Mouse (Mus musculus) forebrain, embryonic 15.5 days (tissue): Measurements from ENCODE around the gene Ezr. TPM values are rescaled to one million over a fixed set of nuclear protein-coding genes. Genes with fewer than 3 reads are reported as not detected.
A peak's percentile ranks its signal among the peaks of the same experiment; 100 is the strongest.

Experiments
- ATAC-seq: fragments of 200-750 bp; cut with Nextera tagmentation; replicated peaks from 2 replicates; pipeline ENCODE4 v1.8.0; 2017; ENCODE audit warnings: mild to moderate bottlenecking, moderate TSS enrichment, moderate library complexity
- H3K27ac ChIP-seq: fragments of 300-500 bp; sonication (generic); replicated peaks from 2 replicates; pipeline ENCODE4 v1.5.1; 2015; ENCODE audit warnings: mild to moderate bottlenecking, inconsistent platforms
- H3K27me3 ChIP-seq: fragments of 300-500 bp; sonication (generic); 2 replicates; pipeline ENCODE4 v1.6.1; 2015; ENCODE audit warnings: inconsistent platforms
- H3K36me3 ChIP-seq: fragments of 300-500 bp; sonication (generic); 2 replicates; pipeline ENCODE4 v1.6.1; 2015; ENCODE audit warnings: mild to moderate bottlenecking, inconsistent platforms
- H3K4me1 ChIP-seq: fragments of 300-500 bp; sonication (generic); 2 replicates; pipeline ENCODE4 v1.6.1; 2015; ENCODE audit warnings: inconsistent platforms
- H3K4me2 ChIP-seq: fragments of 300-500 bp; sonication (generic); replicated peaks from 2 replicates; pipeline ENCODE4 v1.6.1; 2015; ENCODE audit warnings: mild to moderate bottlenecking, inconsistent platforms
- H3K4me3 ChIP-seq: fragments of 300-500 bp; sonication (generic); 2 replicates; pipeline ENCODE4 v1.5.1; 2015; ENCODE audit warnings: mild to moderate bottlenecking, inconsistent platforms
- H3K9ac ChIP-seq: fragments of 300-500 bp; sonication (generic); replicated peaks from 2 replicates; pipeline ENCODE4 v1.6.1; 2015; ENCODE audit warnings: mild to moderate bottlenecking, inconsistent platforms
- H3K9me3 ChIP-seq: fragments of 300-500 bp; sonication (generic); 2 replicates; pipeline ENCODE4 v1.6.1; 2016; ENCODE audit warnings: inconsistent platforms
- WGBS: fragments of 180-500 bp; shearing (Covaris S2); methylation state at CpG from one replicate; pipeline ENCODE4 v1.1.7; 2015; ENCODE audit warnings: mixed read lengths; 5-methylcytosine and 5-hydroxymethylcytosine counted together
- polyA plus RNA-seq: library from polyadenylated mRNA; unstranded; fragments of >200 nt; fragmentation: Nextera tagmentation; extraction: Ambion mirVana; gene quantifications from 2 replicates; pipeline ENCODE4 v1.2.1, GENCODE M21; 2015

The Ezr gene
- polyA plus RNA-seq, 1 experiment from 2014 or later, result 125 TPM

- Histone ChIP-seq H3K27ac (no peak overlapping the region), H3K4me1 (peaks cover 18% of the 10 kb centered on the region), H3K4me2 (no peak overlapping the region), H3K27me3 (no peaks in the 10 kb centered on the region), H3K9ac (no peak overlapping the region), H3K36me3 (no peaks in the 10 kb centered on the region), H3K4me3 (no peak overlapping the region), H3K9me3 (no peaks in the 10 kb centered on the region)
- no peak for ATAC-seq
- WGBS, result 44% methylated on average over 8 of the region's 8 CpGs
Observed at GRCm38 (mm10) chr17:6808521-6809165, 26.1 kb upstream of the Ezr start.

- Histone ChIP-seq H3K9ac (no peak overlapping the region), H3K27me3 (no peaks in the 10 kb centered on the region), H3K4me1 (peaks cover 17% of the 10 kb centered on the region), H3K4me3 (no peak overlapping the region), H3K4me2 (no peak overlapping the region), H3K27ac (no peak overlapping the region), H3K36me3 (no peaks in the 10 kb centered on the region), H3K9me3 (no peaks in the 10 kb centered on the region)
- no peak for ATAC-seq
- 88% methylated on average over 16 of the region's 16 CpGs for WGBS
Observed at GRCm38 (mm10) chr17:6807827-6808520, 25.4 kb upstream of the Ezr start.

- Histone ChIP-seq H3K4me2 (no peak overlapping the region), H3K9me3 (no peaks in the 10 kb centered on the region), H3K27ac (no peak overlapping the region), H3K36me3 (no peaks in the 10 kb centered on the region), H3K9ac (no peak overlapping the region), H3K27me3 (no peaks in the 10 kb centered on the region), H3K4me1 (peaks cover 9% of the 10 kb centered on the region; the same call in 1 of the 2 replicates), H3K4me3 (no peak overlapping the region)
- 81% methylated on average over 6 of the region's 6 CpGs for WGBS
- ATAC-seq, result no peak
Observed at GRCm38 (mm10) chr17:6804853-6805543, 22.4 kb upstream of the Ezr start.

- no peak for ATAC-seq
- WGBS, result 75% methylated on average over 6 of the region's 6 CpGs
Observed at GRCm38 (mm10) chr17:6804111-6804510, 21.5 kb upstream of the Ezr start.

GRCm38 (mm10) chr17:6803614-6804013, 21.0 kb upstream of the Ezr start:
- no peak overlapping the region for H3K4me2 ChIP-seq
- no peaks in the 10 kb centered on the region for H3K27me3 ChIP-seq
- peaks cover 2% of the 10 kb centered on the region; the same call in 1 of the 2 replicates for H3K4me1 ChIP-seq
- H3K36me3 ChIP-seq, result no peaks in the 10 kb centered on the region
- no peaks in the 10 kb centered on the region for H3K9me3 ChIP-seq
- no peak overlapping the region for H3K9ac ChIP-seq
- no peak overlapping the region for H3K4me3 ChIP-seq
- ATAC-seq, result no peak
- H3K27ac ChIP-seq, result no peak overlapping the region
- WGBS, result 89% methylated on average over 1 of the region's 1 CpGs

More at GRCm38 (mm10) chr17:6804111-6804510, 21.5 kb upstream of the Ezr start:
- H3K4me3 ChIP-seq, result no peak overlapping the region
- H3K9ac ChIP-seq, result no peak overlapping the region
- peaks cover 6% of the 10 kb centered on the region; the same call in 1 of the 2 replicates for H3K4me1 ChIP-seq
- no peaks in the 10 kb centered on the region for H3K27me3 ChIP-seq
- H3K4me2 ChIP-seq, result no peak overlapping the region
- H3K9me3 ChIP-seq, result no peaks in the 10 kb centered on the region
- no peak overlapping the region for H3K27ac ChIP-seq
- no peaks in the 10 kb centered on the region for H3K36me3 ChIP-seq

GRCm38 (mm10) chr17:6798392-6799061, 15.9 kb upstream of the Ezr start:
- H3K36me3 ChIP-seq, result no peaks in the 10 kb centered on the region
- H3K27me3 ChIP-seq, result no peaks in the 10 kb centered on the region
- no peak overlapping the region for H3K9ac ChIP-seq
- no peaks in the 10 kb centered on the region for H3K9me3 ChIP-seq
- ATAC-seq, result no peak
- H3K4me2 ChIP-seq, result no peak overlapping the region
- H3K4me3 ChIP-seq, result no peak overlapping the region
- H3K27ac ChIP-seq, result no peak overlapping the region
- WGBS, result 87% methylated on average over 12 of the region's 12 CpGs
- H3K4me1 ChIP-seq, result no peaks in the 10 kb centered on the region; the same call in 1 of the 2 replicates

GRCm38 (mm10) chr17:6797471-6797870, 14.9 kb upstream of the Ezr start:
- H3K36me3 ChIP-seq, result no peaks in the 10 kb centered on the region
- H3K4me2 ChIP-seq, result no peak overlapping the region
- no peaks in the 10 kb centered on the region for H3K9me3 ChIP-seq
- no peak for ATAC-seq
- H3K27me3 ChIP-seq, result no peaks in the 10 kb centered on the region
- H3K4me1 ChIP-seq, result no peaks in the 10 kb centered on the region; the same call in 1 of the 2 replicates
- H3K9ac ChIP-seq, result no peak overlapping the region
- no peak overlapping the region for H3K27ac ChIP-seq
- H3K4me3 ChIP-seq, result no peak overlapping the region
- WGBS, result 85% methylated on average over 4 of the region's 4 CpGs

GRCm38 (mm10) chr17:6794160-6794751, 11.7 kb upstream of the Ezr start:
- Histone ChIP-seq H3K4me3 (no peak overlapping the region), H3K27ac (no peak overlapping the region), H3K36me3 (no peaks in the 10 kb centered on the region), H3K4me2 (no peak overlapping the region), H3K27me3 (no peaks in the 10 kb centered on the region), H3K9ac (no peak overlapping the region), H3K9me3 (no peaks in the 10 kb centered on the region), H3K4me1 (peaks cover 5% of the 10 kb centered on the region; the same call in 1 of the 2 replicates)
- ATAC-seq, result no peak
- WGBS, result 73% methylated on average over 12 of the region's 12 CpGs

- no peaks in the 10 kb centered on the region for H3K27me3 ChIP-seq
- H3K36me3 ChIP-seq, result no peaks in the 10 kb centered on the region
- peak overlapping the region; percentile 74 for H3K27ac ChIP-seq
- no peaks in the 10 kb centered on the region for H3K9me3 ChIP-seq
- WGBS, result 70% methylated on average over 9 of the region's 9 CpGs
- ATAC-seq, result peak; percentile 63; the same call in 1 of the 2 replicates
- no peak overlapping the region for H3K9ac ChIP-seq
- H3K4me1 ChIP-seq, result peaks cover 5% of the 10 kb centered on the region; the same call in 1 of the 2 replicates
- H3K4me2 ChIP-seq, result no peak overlapping the region
- no peak overlapping the region for H3K4me3 ChIP-seq
Observed at GRCm38 (mm10) chr17:6789581-6790118, 7.1 kb upstream of the Ezr start.

- Histone ChIP-seq H3K4me2 (no peak overlapping the region), H3K4me3 (no peak overlapping the region), H3K9ac (no peak overlapping the region), H3K9me3 (no peaks in the 10 kb centered on the region), H3K4me1 (peaks cover 7% of the 10 kb centered on the region; the same call in 1 of the 2 replicates), H3K27ac (peak overlapping the region; percentile 74), H3K36me3 (no peaks in the 10 kb centered on the region), H3K27me3 (no peaks in the 10 kb centered on the region)
- no peak; the same call in 1 of the 2 replicates for ATAC-seq
Observed at GRCm38 (mm10) chr17:6789103-6789502, 6.5 kb upstream of the Ezr start.

- Histone ChIP-seq H3K9me3 (no peaks in the 10 kb centered on the region), H3K36me3 (no peaks in the 10 kb centered on the region), H3K9ac (no peak overlapping the region), H3K4me2 (no peak overlapping the region), H3K27ac (no peak overlapping the region), H3K4me3 (no peak overlapping the region), H3K4me1 (peaks cover 18% of the 10 kb centered on the region), H3K27me3 (no peaks in the 10 kb centered on the region)
- WGBS, result 81% methylated on average over 4 of the region's 4 CpGs
- no peak for ATAC-seq
Observed at GRCm38 (mm10) chr17:6787241-6787640, 4.7 kb upstream of the Ezr start.
